Comparison of ENCODE assay signal across 11 mouse cellular contexts in genomic region chr3:86627008-86627743, GRCm38 (mm10).
"Had no signal": no experiment of that assay in that cellular context is flagged by ENCODE, and none has a peak within 500 bp of the region (broad histone marks: within the 10 kb centered on the region; RNA-seq: fewer than 3 reads in every experiment).

No protein-coding gene starts in this region.

- H3K4me2 ChIP-seq: limb, embryonic 13.5 days; midbrain, embryonic 12.5 days had no signal

- H3K4me3 ChIP-seq: layer of hippocampus, adult 2 months; limb, embryonic 13.5 days; midbrain, embryonic 12.5 days had no signal

- H3K9me3 ChIP-seq: limb, embryonic 13.5 days; midbrain, embryonic 12.5 days had no signal

- H3K27ac ChIP-seq: layer of hippocampus, adult 2 months; limb, embryonic 13.5 days; midbrain, embryonic 12.5 days had no signal

- H3K4me1 ChIP-seq: limb, embryonic 13.5 days; midbrain, embryonic 12.5 days had no signal

- DNase-seq: kidney, adult 11 months; kidney, postnatal 10 days; kidney, postnatal 4 days; left cerebral cortex, postnatal 4 days; lung, adult 18-20 months; right cerebral cortex, postnatal 25 days; thymus, adult 18-20 months; thymus, postnatal 14 days had no signal

- H3K27me3 ChIP-seq: limb, embryonic 13.5 days; midbrain, embryonic 12.5 days had no signal

- H3K9ac ChIP-seq: limb, embryonic 13.5 days; midbrain, embryonic 12.5 days had no signal

- H3K36me3 ChIP-seq: limb, embryonic 13.5 days; midbrain, embryonic 12.5 days had no signal
